Mouse (Mus musculus): ENCODE data around the gene Egln3. TPM values are rescaled to one million over a fixed set of nuclear protein-coding genes. Genes with fewer than 3 reads are reported as not detected.

Gene Egln3
- polyA plus RNA-seq, 1 experiment: 8.3 TPM

DNA sequence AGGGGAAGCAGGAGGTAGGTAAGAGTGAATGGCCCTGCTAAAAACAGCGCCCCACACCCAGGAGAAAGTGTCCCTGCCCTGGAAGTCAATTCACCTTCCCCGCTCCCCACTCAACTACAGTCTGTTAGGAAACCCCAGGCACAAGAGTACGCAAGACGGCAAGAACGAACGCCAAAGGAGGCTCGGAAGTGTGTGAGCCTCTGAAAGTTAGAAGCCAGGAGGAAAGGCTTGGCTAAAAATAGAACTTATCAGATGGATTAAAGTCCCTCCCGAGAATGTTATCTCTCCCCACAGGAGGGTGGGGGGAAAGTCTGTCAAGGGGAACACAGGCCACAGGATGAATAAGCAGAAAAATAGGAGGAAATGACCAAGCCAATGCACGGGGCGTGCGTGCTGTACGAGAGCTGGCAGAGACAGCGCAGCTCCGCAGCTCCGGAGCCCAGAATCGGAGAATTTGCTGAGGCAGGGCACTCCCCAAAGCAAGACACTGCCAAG, 41.0 kb downstream of the Egln3 start:
- no peak for DNase-seq (ENCODE audit: low read depth)

DNA sequence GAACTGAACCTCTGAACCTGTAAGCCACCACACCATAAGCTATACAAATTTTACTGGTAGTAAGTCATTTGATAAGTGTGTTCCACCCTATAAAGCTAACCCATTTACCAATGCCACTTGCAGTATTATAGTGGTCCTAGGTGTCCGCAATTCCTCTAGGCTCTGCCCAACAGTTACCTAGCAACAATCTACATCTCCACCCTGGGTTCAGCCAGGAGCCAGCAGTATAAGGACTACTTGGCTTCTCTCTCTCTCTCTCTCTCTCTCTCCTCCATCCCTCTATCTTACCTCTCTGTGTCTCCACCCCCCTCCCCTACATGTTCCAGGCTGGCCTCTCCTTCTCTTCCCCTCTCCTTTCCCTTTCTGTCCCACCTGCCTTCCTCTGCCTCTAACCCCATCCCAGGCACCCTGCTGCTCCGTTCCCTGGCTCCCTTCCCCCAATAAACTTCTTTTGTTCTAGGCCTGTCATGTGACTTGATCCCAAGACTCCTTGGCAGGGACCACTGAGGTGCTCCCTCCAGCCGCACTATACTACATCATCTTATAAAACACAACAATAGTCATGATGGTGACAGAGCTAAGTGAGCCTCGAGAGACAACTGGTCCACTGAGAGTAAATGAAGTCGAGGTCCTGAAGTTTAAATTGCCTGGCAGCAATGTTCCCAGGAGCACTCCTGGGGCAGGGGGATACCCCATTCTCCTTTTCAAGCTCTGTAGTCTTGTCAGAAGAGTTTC, 42.0 kb downstream of the Egln3 start:
- DNase-seq (ENCODE audit: low read depth): no peak

DNA sequence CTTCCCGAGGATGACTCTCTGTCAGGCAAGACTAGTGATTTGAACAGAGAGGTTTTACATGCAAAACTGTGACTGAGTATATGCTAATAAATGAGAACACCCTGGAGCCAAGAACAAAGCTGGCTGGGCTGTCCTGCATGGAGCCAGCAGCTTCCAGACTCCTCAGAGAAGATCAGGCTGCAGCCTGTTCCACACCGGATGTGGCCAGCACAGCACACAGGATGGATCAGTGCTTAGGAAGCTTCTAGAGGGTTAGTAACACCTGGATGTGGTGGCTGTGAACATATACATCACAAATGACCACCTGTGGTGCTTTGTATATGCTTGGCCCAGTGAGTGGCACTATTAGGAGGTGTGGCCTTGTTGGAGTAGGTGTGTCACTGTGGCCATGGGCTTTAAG, 43.4 kb downstream of the Egln3 start:
- no peak for DNase-seq (ENCODE audit: low read depth)

DNA sequence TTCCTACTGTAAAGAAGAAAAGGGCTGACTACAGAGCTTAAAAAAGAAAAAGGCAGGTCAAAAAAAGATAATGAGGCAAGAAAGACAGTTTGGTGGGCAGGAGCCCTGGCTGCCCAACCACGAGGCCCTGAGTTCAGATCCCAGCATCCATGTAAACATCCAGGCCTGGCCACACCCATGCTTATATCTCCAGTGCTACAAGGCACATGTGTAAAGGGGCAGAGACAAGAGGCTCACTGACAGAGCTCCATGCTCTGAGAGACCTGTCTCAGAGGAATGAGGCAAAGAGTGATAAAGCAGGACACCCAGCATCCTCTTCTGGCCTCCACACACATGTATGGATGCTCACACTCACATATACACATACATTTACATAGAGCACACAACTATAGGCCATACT, 48.9 kb downstream of the Egln3 start:
- no peak for DNase-seq (ENCODE audit: low read depth)

DNA sequence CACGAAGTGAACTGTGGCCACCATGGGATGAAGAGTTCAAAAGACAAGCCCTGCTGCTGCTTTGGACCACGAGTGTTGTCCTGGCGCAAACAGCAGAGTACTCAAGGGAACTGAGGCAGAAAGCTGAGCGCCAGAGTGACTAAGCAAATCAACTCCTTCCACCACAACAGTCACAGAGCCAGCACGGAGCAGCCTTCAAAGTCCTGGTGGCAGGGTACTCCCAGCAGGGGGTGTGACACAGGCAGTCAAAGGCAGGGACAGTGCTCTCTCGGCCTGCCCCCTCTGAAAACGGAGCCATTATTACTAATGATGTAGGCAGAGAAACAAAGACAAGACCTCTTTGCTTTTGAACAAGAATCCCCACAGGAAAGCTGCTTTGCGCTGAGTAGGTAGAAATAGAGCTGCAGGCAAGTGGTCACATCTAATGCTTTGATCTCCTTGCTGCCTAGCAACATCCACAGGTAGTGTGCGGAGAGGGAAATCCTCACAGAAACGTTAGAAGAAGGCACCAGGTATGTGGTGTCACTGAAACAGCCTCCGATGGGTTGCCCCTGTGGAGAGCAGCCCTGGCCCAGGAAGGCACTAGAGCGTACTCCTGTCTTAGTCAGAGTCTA, 56.6 kb downstream of the Egln3 start:
- DNase-seq (ENCODE audit: low read depth): no peak
